Mouse (Mus musculus) spleen, postnatal 4 days (tissue): Measurements from ENCODE around the gene Ppm1h.
"Not testable (repeated sequence)": the region's sequence is repeated elsewhere in the genome, so short reads cannot be mapped to it uniquely, and the experiment has no call there.

Experiments used
- DNase-seq, 2 experiments: peaks; one replicate each; pipeline ENCODE4 v3.0.0; 2022; ENCODE audit warnings: low spot score in 2 of 2

Ppm1h gene

DNA sequence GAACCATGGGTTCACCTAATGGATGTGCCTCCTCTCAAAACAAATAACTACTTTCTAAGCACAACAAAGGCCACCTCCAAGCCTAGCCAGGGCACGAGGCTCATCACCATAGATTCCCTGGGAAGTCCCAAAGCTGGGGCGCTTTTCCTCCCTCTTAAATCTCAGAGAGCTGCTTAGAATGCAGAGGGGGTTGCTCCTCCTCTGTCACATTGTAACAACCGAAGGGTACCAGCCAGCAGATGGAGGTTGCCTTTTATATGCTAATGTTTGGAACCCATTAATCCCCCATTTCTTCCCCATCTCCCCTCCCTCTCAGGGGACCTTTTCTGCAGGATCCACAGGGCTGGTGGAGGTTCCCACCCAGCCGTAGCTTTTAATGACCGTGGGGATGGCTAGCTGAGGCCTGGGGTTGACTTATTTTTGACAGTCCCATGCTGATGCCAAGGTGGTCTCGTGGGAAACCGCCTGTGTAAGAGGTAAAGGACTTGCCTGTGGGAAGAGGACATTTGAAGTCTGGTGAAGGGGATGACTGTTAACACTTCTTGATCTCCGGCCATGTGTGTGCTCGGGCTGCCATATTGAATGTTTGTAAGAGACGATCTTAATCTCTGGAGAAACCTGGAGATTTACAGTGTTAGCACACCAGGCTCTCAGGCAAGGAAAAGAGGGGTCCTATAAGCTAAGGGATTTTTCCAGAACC lies 253.4 kb downstream of the Ppm1h start:
- no peak for DNase-seq

DNA sequence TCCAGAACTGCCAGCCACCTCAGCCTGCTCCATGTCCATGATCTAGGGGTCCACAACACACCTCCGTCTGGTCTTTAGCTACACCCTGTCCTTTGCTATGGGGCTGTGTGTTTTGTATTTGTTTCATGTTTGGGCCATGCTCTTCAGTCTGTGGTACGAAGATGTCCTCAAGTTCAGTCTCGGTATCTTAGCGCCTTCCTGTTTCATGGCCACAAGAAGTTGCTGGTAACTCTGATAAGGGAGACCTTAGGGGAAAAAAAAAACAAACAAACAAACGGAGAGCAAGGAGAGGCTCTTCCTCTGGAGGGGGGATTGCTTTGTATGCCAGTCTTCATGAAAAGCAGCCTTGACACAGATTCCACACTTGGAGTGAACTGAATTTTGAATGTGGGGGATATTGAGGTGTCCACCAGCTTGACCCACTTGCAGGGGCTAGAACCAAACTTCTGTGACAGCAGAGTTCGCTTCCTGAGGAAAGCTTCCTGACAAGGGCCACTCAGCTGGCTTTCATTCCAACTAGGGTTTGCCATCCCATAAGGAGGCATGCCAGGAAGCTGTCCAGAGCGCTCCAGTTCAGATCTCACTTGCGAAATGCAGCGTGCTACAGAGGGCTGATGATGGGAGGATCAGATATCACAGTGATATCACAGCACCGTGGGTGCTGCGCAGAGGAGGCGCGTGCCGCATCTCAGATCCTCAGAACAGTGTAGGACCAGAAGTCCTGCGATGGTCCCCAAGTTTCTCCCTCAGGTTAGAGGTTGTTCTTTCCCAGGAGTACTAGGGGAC lies 254.7 kb downstream of the Ppm1h start:
- DNase-seq = no peak

DNA sequence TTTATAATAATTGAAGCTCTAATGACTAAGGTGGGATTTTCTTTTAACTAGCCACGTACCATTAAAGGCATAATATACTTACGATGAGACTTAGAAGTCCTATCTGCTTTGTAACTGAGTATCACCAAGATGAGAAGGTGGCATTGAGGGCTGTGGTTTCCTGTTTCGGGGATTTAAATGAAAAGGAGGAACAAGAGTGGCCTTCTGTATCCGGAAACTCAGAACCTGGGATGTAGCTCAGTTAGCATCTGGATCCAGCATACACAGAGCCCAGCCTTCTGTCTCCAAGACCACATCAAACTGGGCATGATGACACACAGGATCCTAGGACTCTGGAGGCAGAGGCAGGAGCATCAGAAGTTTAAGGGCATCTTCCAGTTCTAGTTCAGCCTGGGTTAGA lies 256.8 kb downstream of the Ppm1h start:
- not testable (repeated sequence) for DNase-seq

DNA sequence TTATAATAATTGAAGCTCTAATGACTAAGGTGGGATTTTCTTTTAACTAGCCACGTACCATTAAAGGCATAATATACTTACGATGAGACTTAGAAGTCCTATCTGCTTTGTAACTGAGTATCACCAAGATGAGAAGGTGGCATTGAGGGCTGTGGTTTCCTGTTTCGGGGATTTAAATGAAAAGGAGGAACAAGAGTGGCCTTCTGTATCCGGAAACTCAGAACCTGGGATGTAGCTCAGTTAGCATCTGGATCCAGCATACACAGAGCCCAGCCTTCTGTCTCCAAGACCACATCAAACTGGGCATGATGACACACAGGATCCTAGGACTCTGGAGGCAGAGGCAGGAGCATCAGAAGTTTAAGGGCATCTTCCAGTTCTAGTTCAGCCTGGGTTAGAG lies 258.8 kb downstream of the Ppm1h start:
- not testable (repeated sequence) for DNase-seq

DNA sequence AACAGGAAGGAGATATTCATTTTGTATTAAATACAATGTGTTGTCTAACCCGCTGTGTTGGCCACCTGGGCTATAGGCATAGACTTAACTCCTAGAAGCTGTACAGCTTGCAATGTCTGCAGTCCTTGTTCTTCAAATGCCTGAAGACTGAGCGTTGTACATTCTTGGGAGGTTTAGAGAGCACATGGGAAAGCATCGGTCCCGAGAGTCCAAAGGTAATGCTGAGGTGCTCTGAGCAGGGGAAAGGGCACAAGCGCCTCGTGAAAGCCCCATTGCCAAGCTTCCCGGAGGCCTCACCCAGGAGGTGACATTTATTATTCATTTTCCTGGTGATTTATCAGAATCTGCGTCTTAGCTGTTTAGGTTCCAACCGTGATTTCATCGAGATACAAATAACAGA lies 261.0 kb downstream of the Ppm1h start:
- DNase-seq = no peak

GRCm38 (mm10) chr10:122942771-122943170 lies 264.2 kb downstream of the Ppm1h start:
- DNase-seq = no peak

DNA sequence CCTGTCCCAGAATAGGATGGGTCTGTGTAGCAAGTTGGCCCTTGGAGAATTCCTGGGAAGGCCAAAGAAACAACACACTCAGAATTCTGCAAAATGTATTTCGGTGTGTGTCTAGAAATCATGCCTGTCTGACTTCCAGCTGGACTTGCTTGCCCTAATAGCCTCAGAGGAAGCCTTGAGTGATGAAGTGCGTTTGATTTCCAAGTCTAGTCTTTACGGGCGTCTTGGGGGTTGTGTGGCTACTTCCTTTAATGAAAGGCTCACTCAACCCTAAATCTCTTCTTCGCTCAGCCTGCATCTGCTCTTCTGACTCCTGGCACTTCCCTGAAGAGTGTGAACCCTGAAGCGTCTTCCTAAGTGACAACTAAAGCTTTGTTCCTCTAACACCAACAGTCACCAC lies 265.3 kb downstream of the Ppm1h start:
- DNase-seq = no peak

GRCm38 (mm10) chr10:122944888-122945287 lies 266.3 kb downstream of the Ppm1h start:
- no peak for DNase-seq

GRCm38 (mm10) chr10:122950966-122951365 lies 272.4 kb downstream of the Ppm1h start:
- no peak for DNase-seq

DNA sequence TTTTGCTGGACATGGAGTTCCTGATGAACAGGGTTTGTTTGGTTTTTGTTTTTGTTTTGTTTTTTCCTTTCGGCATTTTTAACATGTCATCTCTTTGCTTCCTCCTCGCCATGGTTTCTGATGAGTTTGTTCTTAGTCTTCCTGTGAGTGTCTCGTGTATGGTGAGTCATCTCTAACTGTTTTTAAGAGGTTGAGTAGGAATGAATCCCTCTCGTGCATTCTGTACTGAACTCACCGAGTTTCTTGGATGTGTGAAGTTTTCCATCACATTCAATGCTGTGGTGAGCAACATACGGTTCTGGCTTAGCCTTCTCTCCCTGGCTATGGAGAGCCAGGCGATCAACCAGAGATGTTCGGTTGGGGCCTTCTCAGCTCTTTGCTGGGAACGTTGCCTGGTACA lies 275.0 kb downstream of the Ppm1h start:
- DNase-seq = no peak

DNA sequence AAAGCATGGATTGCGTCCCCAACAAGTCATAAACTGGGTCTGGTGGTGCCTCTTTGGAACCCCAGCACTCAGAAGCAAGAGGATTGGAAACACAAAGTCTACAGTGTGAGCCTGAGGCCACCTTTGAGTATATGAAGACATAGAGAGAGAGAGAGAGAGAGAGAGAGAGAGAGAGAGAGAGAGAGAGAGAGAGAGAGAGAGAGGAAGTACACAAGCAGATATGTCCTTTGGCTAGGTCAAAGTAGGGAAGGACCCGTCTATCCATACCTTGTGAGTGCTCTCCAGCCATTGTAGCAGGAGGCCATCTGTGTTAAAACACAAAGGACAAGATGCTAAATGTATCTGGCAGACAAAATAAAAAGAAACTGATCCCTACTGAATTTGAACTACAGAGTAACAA lies 279.4 kb downstream of the Ppm1h start:
- no peak for DNase-seq

GRCm38 (mm10) chr10:122958699-122959098 lies 280.1 kb downstream of the Ppm1h start:
- DNase-seq = no peak

DNA sequence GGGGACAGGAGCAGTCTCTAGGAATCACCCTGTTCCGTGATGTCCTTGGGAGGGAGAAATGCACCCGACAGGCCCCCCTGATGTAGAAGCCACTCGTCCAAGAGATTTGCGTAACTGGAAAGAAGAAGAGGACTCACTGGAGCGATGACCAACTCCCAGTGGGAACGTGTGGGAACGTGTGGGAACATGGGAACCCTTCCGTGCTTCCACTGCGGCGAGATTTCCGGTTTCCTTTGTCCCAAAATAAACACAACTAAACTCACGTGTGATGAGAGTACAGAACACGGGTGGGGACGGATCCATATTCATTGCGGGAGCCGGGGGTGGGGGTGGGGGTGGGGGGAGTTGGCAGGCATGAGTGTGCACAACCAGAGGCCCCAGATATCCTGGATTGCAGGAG lies 281.7 kb downstream of the Ppm1h start:
- no peak for DNase-seq

- no peak for DNase-seq
These were observed 282.2 kb downstream of the Ppm1h start for GRCm38 (mm10) chr10:122960738-122961137.

GRCm38 (mm10) chr10:122961494-122961893 lies 282.9 kb downstream of the Ppm1h start:
- DNase-seq = no peak

- DNase-seq = no peak
These were observed 284.1 kb downstream of the Ppm1h start for GRCm38 (mm10) chr10:122962651-122963050.

GRCm38 (mm10) chr10:122963463-122964240 lies 285.1 kb downstream of the Ppm1h start:
- DNase-seq = no peak

DNA sequence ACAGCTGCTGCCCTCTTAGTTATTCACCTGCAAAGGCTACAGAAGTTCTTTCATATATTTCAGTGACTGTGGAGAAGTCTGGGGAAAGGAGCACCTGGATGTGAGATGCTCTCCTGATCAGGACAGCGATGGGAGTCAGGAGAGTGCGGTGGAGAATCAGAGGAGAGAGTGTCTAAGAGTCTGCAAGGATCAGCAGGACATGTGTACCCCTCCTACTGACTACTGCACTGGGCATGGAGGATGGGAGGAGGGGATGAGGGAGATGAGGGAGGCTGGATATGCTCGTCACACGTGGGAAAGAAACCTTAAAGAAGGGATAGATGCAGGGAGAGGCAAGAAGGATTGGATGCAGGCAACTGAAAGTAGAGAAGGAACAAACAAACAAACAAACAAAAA lies 285.7 kb downstream of the Ppm1h start:
- DNase-seq = no peak

GRCm38 (mm10) chr10:122965650-122966049 lies 287.1 kb downstream of the Ppm1h start:
- not testable (repeated sequence) for DNase-seq

- DNase-seq = no peak
These were observed 287.9 kb downstream of the Ppm1h start for GRCm38 (mm10) chr10:122966421-122966820.

GRCm38 (mm10) chr10:122970188-122970587 lies 291.6 kb downstream of the Ppm1h start:
- no peak for DNase-seq

GRCm38 (mm10) chr10:122973241-122973640 lies 294.7 kb downstream of the Ppm1h start:
- no peak for DNase-seq

- no peak for DNase-seq
These were observed 297.5 kb downstream of the Ppm1h start for GRCm38 (mm10) chr10:122976038-122976437.
